Mouse (Mus musculus) CH12F3 (cell line): ENCODE results near the gene Srp14.

Experiments
- in situ Hi-C: fragments of 300-500 bp; cut with MboI; formaldehyde crosslinking; loops from 2 replicates; pipeline ENCODE4 v1.14.3; 2020; ENCODE audit warnings: low sequenced_read_pairs

Gene Srp14

DNA sequence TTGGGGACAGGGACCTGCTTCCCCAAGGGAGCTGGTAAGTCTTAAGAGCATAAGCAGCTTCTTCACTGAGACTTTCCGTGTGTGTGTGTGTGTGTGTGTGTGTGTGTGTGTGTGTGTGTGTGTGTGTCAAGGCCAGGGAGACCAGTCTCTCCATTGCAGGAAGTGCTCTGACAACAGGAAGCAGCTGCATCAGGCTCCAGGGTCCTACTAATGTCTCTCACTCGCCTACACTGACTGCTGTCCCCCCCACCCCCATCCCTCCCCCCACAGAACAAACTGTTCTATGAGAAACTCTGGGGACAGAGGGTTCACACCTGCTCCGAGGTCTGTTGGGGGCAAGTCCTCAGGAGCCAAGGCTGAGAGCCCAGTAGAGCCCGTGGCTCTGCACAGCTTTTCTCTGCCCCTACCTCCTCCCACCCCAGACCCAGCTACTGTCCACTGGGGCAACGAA lies 11.8 kb upstream of the Srp14 start:
- in situ Hi-C loops = loop anchor here (25.0 kb wide), 1 partner anchor 246 kb away; the partner anchor contains the start of genes Inafm2 and Plcb2

- in situ Hi-C loops = loop anchor here (25.0 kb wide), 1 partner anchor 247 kb away; the partner anchor contains the start of genes Inafm2 and Plcb2
Measured at GRCm38 (mm10) chr2:118490241-118491091, 11.0 kb upstream of the Srp14 start.

DNA sequence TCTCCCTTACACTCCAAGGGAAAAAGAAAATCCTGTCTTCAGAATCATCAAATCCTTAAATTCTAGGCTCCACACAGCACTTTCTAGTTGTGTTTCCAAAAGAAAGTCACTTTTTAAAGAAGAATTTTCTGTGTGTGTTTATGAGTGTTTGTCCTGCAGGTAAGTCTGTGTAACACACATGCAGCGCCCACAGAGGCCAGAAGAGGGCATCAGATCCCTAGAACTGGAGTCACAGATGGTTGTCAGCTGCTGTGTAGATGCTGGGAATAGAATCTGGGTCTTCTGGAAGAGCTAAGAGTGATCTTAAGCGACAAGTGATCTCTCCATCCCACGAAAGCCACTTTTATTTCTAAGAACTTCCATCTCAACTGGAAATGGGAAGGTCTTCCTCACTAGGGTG lies 8.3 kb upstream of the Srp14 start:
- in situ Hi-C loops = loop anchor here (5.0 to 25.0 kb wide), 2 partner anchors 114 to 249 kb away; partner anchors contain the start of genes Inafm2 and Plcb2

- in situ Hi-C loops = loop anchor here (5.0 to 25.0 kb wide), 2 partner anchors 115 to 250 kb away; partner anchors contain the start of genes Inafm2 and Plcb2
Measured at GRCm38 (mm10) chr2:118486933-118487332, 7.4 kb upstream of the Srp14 start.

- in situ Hi-C loops = loop anchor here (5.0 to 25.0 kb wide), 2 partner anchors 117 to 252 kb away; partner anchors contain the start of genes Inafm2 and Plcb2
Measured at GRCm38 (mm10) chr2:118485415-118485814, 5.9 kb upstream of the Srp14 start.

- in situ Hi-C loops = loop anchor here (25.0 kb wide), 1 partner anchor 253 kb away; the partner anchor contains the start of genes Inafm2 and Plcb2
Measured at GRCm38 (mm10) chr2:118484386-118484898, 4.9 kb upstream of the Srp14 start.

DNA sequence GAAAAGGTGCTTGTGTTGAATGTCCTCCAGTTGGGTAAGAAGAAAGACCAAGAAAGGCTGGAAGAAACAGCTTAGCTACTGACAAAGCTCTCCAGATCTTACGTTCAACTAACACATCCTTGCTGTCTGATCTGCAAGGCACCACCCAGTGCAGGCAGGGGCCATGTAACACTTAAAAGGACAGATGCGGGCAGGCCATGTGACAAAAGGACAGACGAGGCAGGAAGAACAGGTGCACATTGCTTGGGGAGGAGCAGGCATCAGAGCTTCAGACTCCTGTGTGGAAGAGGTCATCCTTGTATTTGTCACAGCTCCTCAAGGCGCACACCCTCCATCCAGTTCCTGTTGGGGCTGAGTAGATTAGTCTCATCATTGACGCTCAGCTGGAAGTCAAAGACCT lies 3.5 kb upstream of the Srp14 start:
- in situ Hi-C loops = loop anchor here (25.0 kb wide), 1 partner anchor 254 kb away; the partner anchor contains the start of genes Inafm2 and Plcb2

GRCm38 (mm10) chr2:118480886-118481285 lies 1.4 kb upstream of the Srp14 start:
- in situ Hi-C loops = loop anchor here (25.0 kb wide), 1 partner anchor 256 kb away; the partner anchor contains the start of genes Inafm2 and Plcb2

DNA sequence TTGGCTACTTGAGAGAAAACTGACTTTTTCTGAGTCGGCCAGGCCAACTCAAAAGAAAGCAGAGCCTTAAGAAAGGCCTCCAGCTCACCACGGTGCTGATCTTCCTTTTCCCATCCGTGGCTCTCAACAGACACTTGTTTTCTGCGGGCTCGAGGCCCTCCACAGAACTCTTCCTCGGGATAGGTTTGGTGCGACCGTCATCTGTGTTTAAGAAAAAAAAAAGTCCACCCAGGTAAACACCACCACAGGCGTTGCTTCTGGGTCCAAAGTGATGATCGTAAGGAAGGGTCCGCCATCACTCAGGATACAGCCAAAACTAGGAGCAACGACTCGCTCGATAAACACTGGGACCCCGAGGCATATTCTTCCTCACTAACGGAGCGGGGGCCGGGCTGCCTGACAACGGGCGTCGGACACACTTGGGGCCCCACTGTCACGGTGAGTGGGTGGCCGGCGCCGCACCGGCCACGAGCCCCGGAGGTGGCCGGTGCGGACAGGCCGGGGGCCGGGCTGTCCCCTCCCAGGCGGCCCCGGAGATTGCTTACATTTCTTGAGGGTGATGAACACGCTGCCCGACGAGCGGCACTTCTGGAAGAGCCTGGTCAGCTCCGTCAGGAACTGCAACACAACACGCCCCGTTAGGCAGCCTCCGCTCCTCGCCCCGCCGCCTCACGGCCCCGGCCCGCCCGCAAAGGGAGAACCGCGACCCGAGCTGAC lies 520 bp downstream of the Srp14 start:
- in situ Hi-C loops = loop anchor here (25.0 kb wide), 1 partner anchor 258 kb away; the partner anchor contains the start of genes Inafm2 and Plcb2

- in situ Hi-C loops = no loop called here
Measured at GRCm38 (mm10) chr2:118468354-118468753, 11.2 kb downstream of the Srp14 start.

GRCm38 (mm10) chr2:118466601-118467000 lies 12.9 kb downstream of the Srp14 start:
- in situ Hi-C loops = no loop called here

- in situ Hi-C loops = no loop called here
Measured at GRCm38 (mm10) chr2:118465894-118466293, 13.6 kb downstream of the Srp14 start.

- in situ Hi-C loops = no loop called here
Measured at GRCm38 (mm10) chr2:118464450-118464849, 15.1 kb downstream of the Srp14 start.

GRCm38 (mm10) chr2:118463480-118463879 lies 16.0 kb downstream of the Srp14 start:
- in situ Hi-C loops = no loop called here

DNA sequence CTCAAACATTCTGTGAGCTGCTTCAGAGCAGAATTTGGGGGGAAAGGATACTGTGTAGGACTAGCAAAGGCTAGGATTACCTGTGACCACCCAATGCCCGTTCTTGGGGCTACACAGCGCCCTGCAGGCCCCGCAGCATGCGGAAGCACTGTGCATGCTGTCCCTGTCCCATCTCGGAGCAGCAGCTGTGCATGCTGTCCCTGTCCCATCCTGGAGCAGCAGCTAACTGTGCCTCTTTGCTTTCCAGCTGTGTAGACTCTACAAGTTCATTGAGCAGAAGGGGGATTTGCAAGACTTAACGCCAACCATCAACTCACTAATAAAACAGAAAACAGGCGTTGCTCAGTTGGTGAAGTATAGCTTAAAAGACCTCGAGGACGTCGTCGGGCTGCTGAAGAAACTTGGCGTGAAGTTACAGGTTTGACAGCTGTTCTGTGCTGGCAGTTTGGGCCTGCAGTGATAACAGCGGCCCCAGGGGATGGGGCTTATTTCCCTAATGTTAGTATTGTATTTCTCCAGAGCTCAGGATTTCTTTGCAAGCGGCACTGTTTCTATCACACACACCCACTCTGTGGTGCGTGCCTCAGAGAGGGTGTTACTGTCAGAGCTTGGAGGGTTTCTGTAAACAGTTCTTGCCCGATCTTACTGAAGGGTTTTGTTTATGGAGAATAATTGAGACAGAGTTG lies 17.9 kb downstream of the Srp14 start:
- in situ Hi-C loops = no loop called here

GRCm38 (mm10) chr2:118457463-118458261 lies 21.8 kb downstream of the Srp14 start:
- in situ Hi-C loops = no loop called here

- in situ Hi-C loops = no loop called here
Measured at GRCm38 (mm10) chr2:118457029-118457428, 22.5 kb downstream of the Srp14 start.

DNA sequence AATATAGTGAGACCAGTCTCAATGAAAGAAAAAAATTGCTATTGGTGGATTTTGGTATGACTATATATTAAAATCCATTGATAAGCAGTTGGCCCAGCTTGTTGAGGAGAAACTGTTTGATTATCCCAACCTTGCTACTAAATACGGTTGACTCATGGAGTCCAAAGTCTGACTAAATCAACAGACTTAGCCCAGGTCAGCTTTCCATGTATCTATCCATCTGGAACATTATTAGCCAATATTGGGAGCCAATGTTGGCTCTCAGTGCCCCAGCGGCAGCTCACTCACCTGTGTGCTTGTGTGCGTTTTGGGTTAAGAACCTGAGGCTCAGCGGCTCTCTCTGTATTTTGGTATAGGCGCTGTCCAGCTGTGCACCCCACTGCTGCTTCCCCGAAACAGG lies 28.5 kb downstream of the Srp14 start:
- in situ Hi-C loops = no loop called here

DNA sequence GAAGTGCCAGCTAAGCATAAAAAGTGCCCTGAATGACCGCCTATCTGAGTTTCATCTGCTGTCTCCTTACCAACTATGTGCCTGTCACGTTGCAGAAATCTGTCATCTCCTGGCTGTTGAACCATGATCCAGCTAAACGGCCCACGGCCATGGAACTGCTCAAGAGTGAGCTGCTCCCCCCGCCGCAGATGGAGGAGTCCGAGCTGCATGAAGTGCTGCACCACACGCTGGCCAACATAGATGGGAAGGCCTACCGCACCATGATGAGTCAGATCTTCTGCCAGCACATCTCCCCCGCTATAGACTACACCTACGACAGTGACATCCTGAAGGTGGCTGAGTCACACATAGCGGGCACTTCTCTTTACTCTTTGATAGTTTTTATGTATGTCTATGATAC lies 31.3 kb downstream of the Srp14 start:
- in situ Hi-C loops = no loop called here
